Mouse (Mus musculus): Measurements from ENCODE around the gene Ccdc88b. TPM values are rescaled to one million over a fixed set of nuclear protein-coding genes. Genes with fewer than 3 reads are reported as not detected.
"Not testable (repeated sequence)": the region's sequence is repeated elsewhere in the genome, so short reads cannot be mapped to it uniquely, and the experiment has no call there.

Gene Ccdc88b
- 1.3 and 1.7 TPM in 2 replicates for polyA plus RNA-seq (2015; fragmentation: Nextera tagmentation; extraction: Ambion mirVana)

GRCm38 (mm10) chr19:6858031-6858430, at the start of gene Ccdc88b:
Gene Ccdc88b (minus strand): TSS chr19:6858211.
- H3K9ac ChIP-seq, result no peak within 1 kb of the TSS

GRCm38 (mm10) chr19:6907094-6907493, 49.1 kb upstream of the Ccdc88b start:
- H3K36me3 ChIP-seq, result peaks cover 28% of the 10 kb centered on the region
- WGBS, result 90% methylated on average over 8 of the region's 8 CpGs
- H3K4me1 ChIP-seq, result peaks cover 26% of the 10 kb centered on the region
- no peaks in the 10 kb centered on the region for H3K27me3 ChIP-seq
- no peak overlapping the region for H3K9ac ChIP-seq
- no peak overlapping the region for H3K4me3 ChIP-seq
- H3K27ac ChIP-seq, result no peak overlapping the region
- no peaks in the 10 kb centered on the region for H3K9me3 ChIP-seq
- ATAC-seq (ENCODE audit: borderline replicate concordance, extremely low read depth, low FRiP score, low TSS enrichment), result no peak
- no peak overlapping the region for H3K4me2 ChIP-seq

More at GRCm38 (mm10) chr19:6858031-6858430, at the start of gene Ccdc88b:
- Histone ChIP-seq H3K4me1 (peaks cover 10% of the 10 kb centered on the region), H3K4me2 (no peak within 1 kb of the TSS), H3K4me3 (no peak within 1 kb of the TSS), H3K9me3 (no peaks in the 10 kb centered on the region), H3K27me3 (peaks cover 22% of the 10 kb centered on the region; the same call in 1 of the 2 replicates), H3K27ac (no peak within 1 kb of the TSS), H3K36me3 (no peaks in the 10 kb centered on the region)
- 53% methylated on average over 7 of the region's 7 CpGs for WGBS
- peak; percentile 58 for ATAC-seq (ENCODE audit: borderline replicate concordance, extremely low read depth, low FRiP score, low TSS enrichment)

- no peak overlapping the region for H3K4me2 ChIP-seq
- H3K4me3 ChIP-seq, result no peak overlapping the region
- H3K27me3 ChIP-seq, result no peaks in the 10 kb centered on the region
- peaks cover 19% of the 10 kb centered on the region; the same call in 1 of the 2 replicates for H3K36me3 ChIP-seq
- no peaks in the 10 kb centered on the region for H3K9me3 ChIP-seq
- 73% methylated on average over 3 of the region's 3 CpGs for WGBS
- H3K27ac ChIP-seq, result no peak overlapping the region
- peaks cover 23% of the 10 kb centered on the region for H3K4me1 ChIP-seq
- ATAC-seq (ENCODE audit: borderline replicate concordance, extremely low read depth, low FRiP score, low TSS enrichment), result no peak
- H3K9ac ChIP-seq, result no peak overlapping the region
Observed at GRCm38 (mm10) chr19:6906199-6906598, 48.2 kb upstream of the Ccdc88b start.

GRCm38 (mm10) chr19:6905498-6906159, 47.6 kb upstream of the Ccdc88b start:
- Histone ChIP-seq H3K9ac (no peak overlapping the region), H3K27me3 (no peaks in the 10 kb centered on the region), H3K36me3 (peaks cover 17% of the 10 kb centered on the region; the same call in 1 of the 2 replicates), H3K9me3 (no peaks in the 10 kb centered on the region), H3K4me2 (no peak overlapping the region), H3K4me3 (no peak overlapping the region), H3K27ac (no peak overlapping the region), H3K4me1 (peaks cover 19% of the 10 kb centered on the region)
- no peak for ATAC-seq (ENCODE audit: borderline replicate concordance, extremely low read depth, low FRiP score, low TSS enrichment)
- 86% methylated on average over 11 of the region's 11 CpGs for WGBS

GRCm38 (mm10) chr19:6904846-6905245, 46.8 kb upstream of the Ccdc88b start:
- no peaks in the 10 kb centered on the region for H3K27me3 ChIP-seq
- 73% methylated on average over 2 of the region's 2 CpGs for WGBS
- H3K4me3 ChIP-seq, result no peak overlapping the region
- peaks cover 17% of the 10 kb centered on the region; the same call in 1 of the 2 replicates for H3K36me3 ChIP-seq
- no peak overlapping the region for H3K9ac ChIP-seq
- no peaks in the 10 kb centered on the region; the same call in 1 of the 2 replicates for H3K9me3 ChIP-seq
- H3K4me1 ChIP-seq, result peaks cover 19% of the 10 kb centered on the region
- H3K27ac ChIP-seq, result no peak overlapping the region
- no peak overlapping the region for H3K4me2 ChIP-seq
- ATAC-seq (ENCODE audit: borderline replicate concordance, extremely low read depth, low FRiP score, low TSS enrichment), result no peak

- Histone ChIP-seq H3K4me3 (no peak overlapping the region), H3K9ac (no peak overlapping the region), H3K9me3 (no peaks in the 10 kb centered on the region; the same call in 1 of the 2 replicates), H3K27ac (no peak overlapping the region), H3K4me1 (peaks cover 7% of the 10 kb centered on the region), H3K4me2 (no peak overlapping the region), H3K27me3 (no peaks in the 10 kb centered on the region), H3K36me3 (peaks cover 17% of the 10 kb centered on the region; the same call in 1 of the 2 replicates)
- ATAC-seq (ENCODE audit: borderline replicate concordance, extremely low read depth, low FRiP score, low TSS enrichment), result no peak
- WGBS, result 78% methylated on average over 1 of the region's 1 CpGs
Observed at GRCm38 (mm10) chr19:6903031-6903430, 45.0 kb upstream of the Ccdc88b start.

GRCm38 (mm10) chr19:6899641-6900040, 41.6 kb upstream of the Ccdc88b start:
- Histone ChIP-seq H3K27me3 (no peaks in the 10 kb centered on the region), H3K36me3 (no peaks in the 10 kb centered on the region), H3K9me3 (no peaks in the 10 kb centered on the region; the same call in 1 of the 2 replicates), H3K9ac (no peak overlapping the region), H3K4me2 (no peak overlapping the region), H3K4me3 (no peak overlapping the region), H3K4me1 (no peaks in the 10 kb centered on the region), H3K27ac (no peak overlapping the region)
- WGBS, result 76% methylated on average over 4 of the region's 4 CpGs
- ATAC-seq (ENCODE audit: borderline replicate concordance, extremely low read depth, low FRiP score, low TSS enrichment), result no peak

- ATAC-seq (ENCODE audit: borderline replicate concordance, extremely low read depth, low FRiP score, low TSS enrichment); H3K4me1 ChIP-seq; H3K36me3 ChIP-seq; H3K9ac ChIP-seq; H3K4me3 ChIP-seq; H3K4me2 ChIP-seq; H3K27me3 ChIP-seq; H3K9me3 ChIP-seq; H3K27ac ChIP-seq: not testable (repeated sequence)
- WGBS, result 75% methylated on average over 18 of the region's 18 CpGs
Observed at GRCm38 (mm10) chr19:6895608-6896305, 37.7 kb upstream of the Ccdc88b start.

- Histone ChIP-seq H3K9me3 (no peaks in the 10 kb centered on the region), H3K27me3 (no peaks in the 10 kb centered on the region), H3K9ac (no peak overlapping the region), H3K4me2 (no peak overlapping the region), H3K4me1 (no peaks in the 10 kb centered on the region), H3K36me3 (no peaks in the 10 kb centered on the region), H3K27ac (no peak overlapping the region), H3K4me3 (no peak overlapping the region)
- ATAC-seq (ENCODE audit: borderline replicate concordance, extremely low read depth, low FRiP score, low TSS enrichment), result no peak
- 90% methylated on average over 14 of the region's 14 CpGs for WGBS
Observed at GRCm38 (mm10) chr19:6893731-6894451, 35.9 kb upstream of the Ccdc88b start.

- no peak overlapping the region for H3K27ac ChIP-seq
- no peak overlapping the region for H3K4me2 ChIP-seq
- no peaks in the 10 kb centered on the region for H3K4me1 ChIP-seq
- no peak overlapping the region for H3K9ac ChIP-seq
- H3K36me3 ChIP-seq, result no peaks in the 10 kb centered on the region
- H3K4me3 ChIP-seq, result no peak overlapping the region
- no peaks in the 10 kb centered on the region for H3K27me3 ChIP-seq
- 57% methylated on average over 4 of the region's 4 CpGs for WGBS
- ATAC-seq (ENCODE audit: borderline replicate concordance, extremely low read depth, low FRiP score, low TSS enrichment), result no peak
- H3K9me3 ChIP-seq, result no peaks in the 10 kb centered on the region
Observed at GRCm38 (mm10) chr19:6892512-6892911, 34.5 kb upstream of the Ccdc88b start.

GRCm38 (mm10) chr19:6877965-6878364, 20.0 kb upstream of the Ccdc88b start:
- no peaks in the 10 kb centered on the region for H3K4me1 ChIP-seq
- H3K9me3 ChIP-seq, result no peaks in the 10 kb centered on the region
- H3K4me2 ChIP-seq, result no peak overlapping the region
- no peak for ATAC-seq (ENCODE audit: borderline replicate concordance, extremely low read depth, low FRiP score, low TSS enrichment)
- no peak overlapping the region for H3K27ac ChIP-seq
- H3K27me3 ChIP-seq, result no peaks in the 10 kb centered on the region
- H3K36me3 ChIP-seq, result no peaks in the 10 kb centered on the region
- no peak overlapping the region for H3K9ac ChIP-seq
- WGBS, result 83% methylated on average over 4 of the region's 4 CpGs
- H3K4me3 ChIP-seq, result no peak overlapping the region

GRCm38 (mm10) chr19:6876799-6877198, 18.8 kb upstream of the Ccdc88b start:
- no peak for ATAC-seq (ENCODE audit: borderline replicate concordance, extremely low read depth, low FRiP score, low TSS enrichment)

More at GRCm38 (mm10) chr19:6876799-6877198, 18.8 kb upstream of the Ccdc88b start:
- H3K36me3 ChIP-seq, result no peaks in the 10 kb centered on the region
- H3K4me3 ChIP-seq, result no peak overlapping the region
- no peaks in the 10 kb centered on the region for H3K9me3 ChIP-seq
- no peaks in the 10 kb centered on the region for H3K4me1 ChIP-seq
- no peak overlapping the region for H3K27ac ChIP-seq
- no peak overlapping the region for H3K9ac ChIP-seq
- H3K4me2 ChIP-seq, result no peak overlapping the region
- no peaks in the 10 kb centered on the region for H3K27me3 ChIP-seq
